Mouse (Mus musculus) liver, embryonic 11.5 days (tissue): Measurements from ENCODE around the gene Sgk2. TPM values are rescaled to one million over a fixed set of nuclear protein-coding genes. Genes with fewer than 3 reads are reported as not detected.
A peak's percentile ranks its signal among the peaks of the same experiment; 100 is the strongest.

Experiments used
- ATAC-seq: fragments of 200-750 bp; cut with Nextera tagmentation; replicated peaks from 2 replicates; pipeline ENCODE4 v1.8.0; 2017; ENCODE audit warnings: moderate number of reproducible peaks, mild to moderate bottlenecking, moderate TSS enrichment, moderate library complexity; ENCODE audit not compliant: low FRiP score
- DNase-seq: peaks from one replicate; pipeline ENCODE4 v3.0.0-alpha.2; 2017; ENCODE audit warnings: low spot score
- H3K27ac ChIP-seq: fragments of 300-500 bp; sonication (generic); 2 replicates; pipeline ENCODE4 v1.5.1; 2014; ENCODE audit warnings: mild to moderate bottlenecking, low read depth, low read length, control low read depth
- H3K27me3 ChIP-seq: fragments of 300-500 bp; sonication (generic); replicated peaks from 2 replicates; pipeline ENCODE4 v1.6.1; 2014; ENCODE audit warnings: low read length, mixed read lengths; ENCODE audit not compliant: control insufficient read depth, insufficient read depth
- H3K36me3 ChIP-seq: fragments of 300-500 bp; sonication (generic); 2 replicates; pipeline ENCODE4 v1.6.1; 2014; ENCODE audit warnings: mild to moderate bottlenecking, low read length, moderate library complexity, mixed read lengths; ENCODE audit not compliant: control insufficient read depth, insufficient read depth
- H3K4me1 ChIP-seq: fragments of 300-500 bp; sonication (generic); replicated peaks from 2 replicates; pipeline ENCODE4 v1.6.1; 2014; ENCODE audit warnings: low read length, mixed read lengths; ENCODE audit not compliant: control insufficient read depth, insufficient read depth
- H3K4me2 ChIP-seq: fragments of 300-500 bp; sonication (generic); 2 replicates; pipeline ENCODE4 v1.6.1; 2014; ENCODE audit warnings: mild to moderate bottlenecking, control low read depth, moderate library complexity
- H3K4me3 ChIP-seq: fragments of 300-500 bp; sonication (generic); 2 replicates; pipeline ENCODE4 v1.5.1; 2014; ENCODE audit warnings: low read depth, low read length, control low read depth
- H3K9ac ChIP-seq: fragments of 300-500 bp; sonication (generic); 2 replicates; pipeline ENCODE4 v1.6.1; 2014; ENCODE audit warnings: low read depth, low read length, control low read depth
- H3K9me3 ChIP-seq: fragments of 300-500 bp; sonication (generic); 2 replicates; pipeline ENCODE4 v1.6.1; 2016; ENCODE audit warnings: low read length, inconsistent platforms, mixed read lengths; ENCODE audit not compliant: control insufficient read depth
- WGBS: fragments of 180-500 bp; shearing (Covaris S2); extraction: QIAGEN DNeasy Blood & Tissue Kit; methylation state at CpG from one replicate; pipeline ENCODE4 v1.1.7; 2014; 5-methylcytosine and 5-hydroxymethylcytosine counted together
- polyA plus RNA-seq: library from polyadenylated mRNA; unstranded; fragments of >200 nt; fragmentation: Nextera tagmentation; extraction: Ambion mirVana; gene quantifications from 2 replicates; pipeline ENCODE4 v1.2.1, GENCODE M21; 2014

The Sgk2 gene
- polyA plus RNA-seq, 1 experiment from 2014 or later, result 2.8 TPM

GRCm38 (mm10) chr2:162975157-162975775 is 11.9 kb upstream of the Sgk2 start:
- no peak for ATAC-seq
- H3K4me2 ChIP-seq, result no peak overlapping the region
- H3K9me3 ChIP-seq, result no peaks in the 10 kb centered on the region
- no peaks in the 10 kb centered on the region for H3K27me3 ChIP-seq
- H3K36me3 ChIP-seq, result no peaks in the 10 kb centered on the region
- no peak for DNase-seq
- no peak overlapping the region for H3K9ac ChIP-seq
- no peak overlapping the region for H3K27ac ChIP-seq
- H3K4me1 ChIP-seq, result peaks cover 9% of the 10 kb centered on the region; the same call in 1 of the 2 replicates
- WGBS, result 81% methylated on average over 11 of the region's 11 CpGs
- no peak overlapping the region for H3K4me3 ChIP-seq

- Histone ChIP-seq H3K9ac (no peak overlapping the region), H3K27ac (no peak overlapping the region), H3K4me3 (no peak overlapping the region), H3K4me1 (peaks cover 9% of the 10 kb centered on the region; the same call in 1 of the 2 replicates), H3K9me3 (no peaks in the 10 kb centered on the region), H3K27me3 (no peaks in the 10 kb centered on the region), H3K4me2 (no peak overlapping the region), H3K36me3 (no peaks in the 10 kb centered on the region)
- WGBS, result 78% methylated on average over 4 of the region's 4 CpGs
- ATAC-seq (no peak), DNase-seq (no peak)
Observed at GRCm38 (mm10) chr2:162976001-162976400, 11.1 kb upstream of the Sgk2 start.

GRCm38 (mm10) chr2:162984381-162984780 is 2.7 kb upstream of the Sgk2 start:
- no peak overlapping the region for H3K9ac ChIP-seq
- no peak overlapping the region for H3K4me2 ChIP-seq
- WGBS, result 87% methylated on average over 6 of the region's 6 CpGs
- no peaks in the 10 kb centered on the region for H3K36me3 ChIP-seq
- H3K27me3 ChIP-seq, result no peaks in the 10 kb centered on the region
- no peaks in the 10 kb centered on the region for H3K9me3 ChIP-seq
- H3K27ac ChIP-seq, result no peak overlapping the region
- no peaks in the 10 kb centered on the region for H3K4me1 ChIP-seq
- no peak for DNase-seq
- H3K4me3 ChIP-seq, result no peak overlapping the region
- ATAC-seq, result no peak

- no peak overlapping the region for H3K4me2 ChIP-seq
- 63% methylated on average over 3 of the region's 3 CpGs for WGBS
- H3K4me3 ChIP-seq, result no peak overlapping the region
- H3K27ac ChIP-seq, result no peak overlapping the region
- no peaks in the 10 kb centered on the region for H3K27me3 ChIP-seq
- H3K9ac ChIP-seq, result no peak overlapping the region
- no peaks in the 10 kb centered on the region for H3K9me3 ChIP-seq
- H3K4me1 ChIP-seq, result no peaks in the 10 kb centered on the region
- no peak for ATAC-seq
- DNase-seq, result no peak
- H3K36me3 ChIP-seq, result no peaks in the 10 kb centered on the region
Observed at GRCm38 (mm10) chr2:162985923-162986322, 1.2 kb upstream of the Sgk2 start.

GRCm38 (mm10) chr2:162986764-162987163 is 366 bp upstream of the Sgk2 start:
- Histone ChIP-seq H3K27ac (no peak overlapping the region), H3K4me3 (no peak overlapping the region), H3K9ac (no peak overlapping the region), H3K4me1 (no peaks in the 10 kb centered on the region), H3K27me3 (no peaks in the 10 kb centered on the region), H3K9me3 (no peaks in the 10 kb centered on the region), H3K36me3 (no peaks in the 10 kb centered on the region), H3K4me2 (no peak overlapping the region)
- DNase-seq (no peak), ATAC-seq (no peak)
- WGBS, result 77% methylated on average over 3 of the region's 3 CpGs

- 66% methylated on average over 4 of the region's 4 CpGs for WGBS
- H3K9me3 ChIP-seq, result no peaks in the 10 kb centered on the region
- ATAC-seq, result no peak
Observed at GRCm38 (mm10) chr2:162988235-162988634, 1.1 kb downstream of the Sgk2 start.

GRCm38 (mm10) chr2:162991394-162992083 is 4.4 kb downstream of the Sgk2 start:
- DNase-seq, result no peak
- Histone ChIP-seq H3K9me3 (no peaks in the 10 kb centered on the region), H3K4me2 (no peak overlapping the region), H3K27me3 (no peaks in the 10 kb centered on the region), H3K27ac (no peak overlapping the region), H3K4me1 (no peaks in the 10 kb centered on the region), H3K4me3 (no peak overlapping the region), H3K36me3 (no peaks in the 10 kb centered on the region), H3K9ac (no peak overlapping the region)
- peak; percentile 33; the same call in 1 of the 2 replicates for ATAC-seq
- 43% methylated on average over 6 of the region's 6 CpGs for WGBS

More at GRCm38 (mm10) chr2:162988235-162988634, 1.1 kb downstream of the Sgk2 start:
- Histone ChIP-seq H3K27me3 (no peaks in the 10 kb centered on the region), H3K9ac (no peak overlapping the region), H3K27ac (no peak overlapping the region), H3K4me3 (no peak overlapping the region), H3K4me1 (no peaks in the 10 kb centered on the region), H3K4me2 (no peak overlapping the region), H3K36me3 (no peaks in the 10 kb centered on the region)
- no peak for DNase-seq

GRCm38 (mm10) chr2:162992084-162992437 is 4.9 kb downstream of the Sgk2 start:
- Histone ChIP-seq H3K4me2 (no peak overlapping the region), H3K27ac (no peak overlapping the region), H3K27me3 (no peaks in the 10 kb centered on the region), H3K4me1 (no peaks in the 10 kb centered on the region), H3K4me3 (no peak overlapping the region), H3K9ac (no peak overlapping the region), H3K36me3 (no peaks in the 10 kb centered on the region), H3K9me3 (no peaks in the 10 kb centered on the region)
- ATAC-seq (no peak), DNase-seq (no peak)
